Mouse (Mus musculus) neural tube, embryonic 13.5 days (tissue): ENCODE data around the gene Tdg. TPM values are rescaled to one million over a fixed set of nuclear protein-coding genes. Genes with fewer than 3 reads are reported as not detected.
"Not testable (repeated sequence)": the region's sequence is repeated elsewhere in the genome, so short reads cannot be mapped to it uniquely, and the experiment has no call there.

Experiments used
- ATAC-seq: fragments of 200-750 bp; cut with Nextera tagmentation; 2 replicates; pipeline ENCODE4 v1.8.0; 2017; ENCODE audit warnings: low read depth, mild to moderate bottlenecking, moderate TSS enrichment, moderate library complexity
- H3K27ac ChIP-seq: fragments of 300-500 bp; sonication (generic); replicated peaks from 2 replicates; pipeline ENCODE4 v1.5.1; 2015; ENCODE audit warnings: moderate library complexity, mild to moderate bottlenecking, inconsistent platforms
- H3K27me3 ChIP-seq: fragments of 300-500 bp; sonication (generic); 2 replicates; pipeline ENCODE4 v1.6.1; 2015; ENCODE audit warnings: mild to moderate bottlenecking, inconsistent platforms
- H3K36me3 ChIP-seq: fragments of 300-500 bp; sonication (generic); 2 replicates; pipeline ENCODE4 v1.6.1; 2015; ENCODE audit warnings: mild to moderate bottlenecking, inconsistent platforms
- H3K4me1 ChIP-seq: fragments of 300-500 bp; sonication (generic); replicated peaks from 2 replicates; pipeline ENCODE4 v1.6.1; 2015; ENCODE audit warnings: inconsistent platforms
- H3K4me2 ChIP-seq: fragments of 300-500 bp; sonication (generic); 2 replicates; pipeline ENCODE4 v1.6.1; 2015; ENCODE audit warnings: inconsistent platforms, mild to moderate bottlenecking, moderate library complexity
- H3K4me3 ChIP-seq: fragments of 300-500 bp; sonication (generic); 2 replicates; pipeline ENCODE4 v1.5.1; 2015; ENCODE audit warnings: mild to moderate bottlenecking, inconsistent platforms
- H3K9ac ChIP-seq: fragments of 300-500 bp; sonication (generic); 2 replicates; pipeline ENCODE4 v1.6.1; 2015; ENCODE audit warnings: moderate library complexity, mild to moderate bottlenecking, inconsistent platforms
- H3K9me3 ChIP-seq: fragments of 300-500 bp; sonication (generic); 2 replicates; pipeline ENCODE4 v1.6.1; 2016; ENCODE audit warnings: inconsistent platforms
- WGBS: fragments of 180-500 bp; shearing (Covaris S2); methylation state at CpG from one replicate; pipeline ENCODE4 v1.1.7; 2015; 5-methylcytosine and 5-hydroxymethylcytosine counted together
- polyA plus RNA-seq: library from polyadenylated mRNA; unstranded; fragments of >200 nt; fragmentation: Nextera tagmentation; extraction: Ambion mirVana; gene quantifications from 2 replicates; pipeline ENCODE4 v1.2.1, GENCODE M21; 2015

Gene Tdg
- polyA plus RNA-seq = 195 and 217 TPM in 2 replicates

DNA sequence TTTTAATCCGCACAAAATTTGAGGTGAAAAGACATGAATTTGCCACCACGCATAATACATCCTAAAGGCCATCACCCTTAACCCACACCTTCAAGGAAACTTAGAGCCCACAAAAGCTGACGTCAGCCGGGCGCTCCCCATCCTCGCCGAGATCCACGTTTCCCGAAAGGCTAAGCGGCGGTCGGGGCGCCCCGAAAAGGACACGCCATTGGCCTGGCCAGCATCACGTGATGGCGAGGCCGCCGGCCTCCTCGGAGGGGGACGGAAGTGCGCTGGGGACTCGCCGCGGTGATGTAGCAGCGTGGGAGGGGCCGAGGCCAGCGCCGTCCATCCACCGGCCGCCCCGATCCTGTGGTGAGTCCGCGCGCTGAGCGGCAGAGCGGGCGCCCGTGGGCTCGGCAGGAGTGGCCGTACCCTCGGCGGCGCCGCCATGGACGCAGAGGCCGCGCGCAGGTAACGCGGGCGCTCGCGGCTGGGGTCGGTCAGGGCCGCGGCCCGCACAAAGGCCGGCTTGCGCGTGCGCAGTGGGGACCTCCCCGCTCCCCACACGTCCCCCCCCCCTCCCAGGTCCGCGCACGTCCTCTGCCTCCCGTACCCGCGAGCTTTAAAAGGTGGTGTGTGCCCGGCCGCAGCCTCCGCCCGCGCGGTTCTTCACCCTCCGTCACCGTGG is at the start of gene Tdg:
Tdg (plus strand) TSS at position 243 of the 670 bp plus-strand sequence.
- H3K27me3 ChIP-seq, H3K9me3 ChIP-seq: not testable (repeated sequence)
- peak within 1 kb of the TSS; percentile 74 for H3K4me3 ChIP-seq
- ATAC-seq = peak; percentile 97
- H3K9ac ChIP-seq = peak within 1 kb of the TSS; percentile 87
- H3K4me1 ChIP-seq = peaks cover 25% of the 10 kb centered on the region
- H3K36me3 ChIP-seq = peaks cover 23% of the 10 kb centered on the region
- 3% methylated on average over 77 of the region's 78 CpGs for WGBS
- peak within 1 kb of the TSS; percentile 94 for H3K27ac ChIP-seq
- H3K4me2 ChIP-seq = peak within 1 kb of the TSS; percentile 89

DNA sequence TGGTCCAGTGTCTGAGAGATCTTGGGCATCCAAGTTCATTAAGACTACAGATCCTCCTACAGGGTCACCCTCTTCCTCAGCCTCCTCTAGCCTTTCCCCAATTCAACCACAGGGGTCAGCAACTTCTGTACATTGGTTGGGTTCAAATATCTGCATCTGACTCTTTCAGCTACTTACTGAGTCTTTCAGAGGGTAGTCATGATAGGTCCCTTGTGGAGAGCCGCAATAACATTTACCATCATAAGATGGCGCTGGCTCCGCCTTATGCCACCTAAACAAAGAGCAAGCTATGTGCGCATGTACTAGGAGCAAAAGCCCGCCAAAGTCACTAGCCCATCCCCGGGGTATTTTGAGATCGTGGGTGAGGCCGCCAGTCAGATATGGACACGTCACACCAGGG is 40.0 kb upstream of the Tdg start:
- WGBS = 87% methylated on average over 9 of the region's 9 CpGs
- not testable (repeated sequence) for H3K4me1 ChIP-seq, H3K4me2 ChIP-seq, ATAC-seq, H3K4me3 ChIP-seq, H3K36me3 ChIP-seq, H3K27ac ChIP-seq, H3K27me3 ChIP-seq, H3K9ac ChIP-seq, H3K9me3 ChIP-seq

DNA sequence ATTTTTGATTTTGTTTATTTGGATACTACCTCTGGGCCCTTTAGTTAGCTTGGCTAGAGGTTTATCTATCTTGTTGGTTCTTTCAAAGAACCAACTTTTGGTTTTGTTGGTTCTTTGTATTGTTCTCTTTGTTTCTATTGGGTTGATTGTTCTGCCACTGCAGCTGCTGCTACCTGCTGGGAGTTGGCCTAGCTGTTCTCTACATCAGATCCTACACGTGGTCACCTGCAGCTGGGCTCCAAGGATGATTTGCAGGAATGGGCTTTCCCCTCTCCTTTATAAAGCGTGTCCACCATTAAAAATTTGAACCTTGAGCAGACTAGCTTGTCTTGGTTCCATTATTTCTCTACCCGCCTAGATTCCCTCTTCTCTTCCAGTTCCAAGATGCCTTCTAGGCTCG is 35.2 kb upstream of the Tdg start:
- not testable (repeated sequence) for H3K27ac ChIP-seq, H3K4me3 ChIP-seq, H3K27me3 ChIP-seq, H3K4me2 ChIP-seq, H3K9me3 ChIP-seq, ATAC-seq, H3K36me3 ChIP-seq, H3K4me1 ChIP-seq, H3K9ac ChIP-seq
- 68% methylated on average over 4 of the region's 4 CpGs for WGBS

DNA sequence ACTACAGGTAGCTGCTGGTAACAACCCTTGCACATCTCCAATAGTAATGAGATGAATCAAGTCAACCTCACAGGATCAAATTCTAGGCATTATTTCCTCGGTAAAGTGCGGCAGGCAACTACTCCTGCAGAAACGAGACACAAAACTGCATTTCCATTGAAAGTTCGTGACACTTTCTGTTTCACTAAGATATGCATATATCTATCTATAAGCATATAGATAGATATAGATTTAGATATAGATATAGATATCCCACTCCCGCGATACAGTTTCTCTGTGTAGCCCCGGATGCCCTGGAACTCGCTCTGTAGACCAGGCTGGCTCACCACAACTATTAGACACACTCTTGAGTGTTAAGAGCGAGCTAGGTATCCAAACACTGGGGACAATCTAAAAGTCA is 7.4 kb upstream of the Tdg start:
- no peak for ATAC-seq
- Histone ChIP-seq H3K4me1 (peaks cover 6% of the 10 kb centered on the region), H3K9ac (peak overlapping the region; percentile 85), H3K36me3 (peaks cover 8% of the 10 kb centered on the region; the same call in 1 of the 2 replicates), H3K4me2 (peak overlapping the region; percentile 67), H3K9me3 (no peaks in the 10 kb centered on the region), H3K4me3 (peak overlapping the region; percentile 71), H3K27me3 (no peaks in the 10 kb centered on the region), H3K27ac (no peak overlapping the region)
- WGBS = 32% methylated on average over 9 of the region's 9 CpGs

DNA sequence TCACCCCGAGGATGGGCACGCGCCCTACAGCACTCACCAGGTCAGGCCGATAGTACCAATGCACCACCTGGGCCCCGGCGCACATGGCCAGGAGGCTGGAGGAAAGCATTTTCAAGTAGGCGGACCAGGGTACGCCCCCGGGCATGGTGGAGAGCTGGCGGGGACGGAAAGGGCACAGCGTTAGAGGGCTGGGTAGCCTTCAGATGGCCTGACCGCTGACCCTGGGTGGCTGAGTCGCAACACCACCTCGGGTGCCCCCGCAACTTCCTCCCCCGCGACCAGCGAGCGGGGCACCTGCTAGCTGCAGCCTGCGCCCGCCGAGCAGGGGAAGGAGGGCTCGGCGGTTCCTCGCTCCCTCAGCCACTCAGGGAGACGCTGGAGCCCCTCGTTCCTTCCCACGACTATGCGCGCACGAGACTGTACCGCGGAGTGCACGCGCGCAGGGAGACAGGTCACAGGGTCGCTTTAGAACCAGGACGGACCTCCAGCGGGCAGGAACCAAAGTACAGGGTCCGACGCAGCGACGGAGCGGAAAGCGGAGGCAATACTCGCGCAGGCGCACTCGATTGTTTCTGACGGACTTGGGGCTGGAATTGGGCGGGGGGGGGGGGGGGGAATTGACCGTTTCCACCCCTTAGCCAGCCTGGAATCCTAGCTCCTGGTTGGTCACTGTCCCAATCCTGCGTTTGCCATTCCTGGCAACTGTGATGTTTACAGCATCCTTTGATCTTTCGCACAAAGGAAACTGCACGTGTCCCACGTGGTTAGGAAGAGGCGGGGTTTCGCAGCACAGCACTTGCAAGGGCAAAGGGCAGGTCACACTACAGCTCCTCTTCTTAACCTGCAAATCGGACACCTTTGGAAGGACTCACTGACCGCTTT is 6.7 kb upstream of the Tdg start, which contains the start of gene 1190007I07Rik:
1190007I07Rik (minus strand) TSS at position 558 of the 882 bp plus-strand sequence.
- H3K4me2 ChIP-seq = peak within 1 kb of the TSS; percentile 67
- no peaks in the 10 kb centered on the region for H3K27me3 ChIP-seq
- under 1% methylated on average over 55 of the region's 61 CpGs for WGBS
- H3K36me3 ChIP-seq = 0 out of 2 replicates have a peak, but pooled peaks cover 8% of the 10 kb centered on the region
- no peaks in the 10 kb centered on the region for H3K9me3 ChIP-seq
- peak within 1 kb of the TSS; percentile 71 for H3K4me3 ChIP-seq
- peaks cover 6% of the 10 kb centered on the region for H3K4me1 ChIP-seq
- H3K9ac ChIP-seq = peak within 1 kb of the TSS; percentile 85
- H3K27ac ChIP-seq = peak within 1 kb of the TSS; percentile 90
- peak; percentile 90 for ATAC-seq

DNA sequence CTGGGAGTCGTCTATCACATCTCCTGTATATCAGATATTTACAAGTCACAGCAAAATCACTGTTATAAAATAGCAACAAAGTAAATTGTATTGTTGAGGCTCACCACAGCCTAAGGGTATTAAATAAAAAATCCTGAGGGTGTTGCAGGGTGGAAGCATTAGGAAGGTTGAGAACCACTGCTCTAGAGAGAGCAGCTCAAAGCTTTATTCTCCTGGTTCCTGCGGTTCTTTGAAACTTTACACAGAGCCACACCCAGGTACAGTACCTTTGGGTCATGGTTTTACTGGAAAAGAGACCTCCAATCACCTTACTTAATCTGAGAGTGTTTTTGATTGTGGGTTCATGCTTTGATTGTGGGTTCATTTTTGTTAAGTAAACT is 6.1 kb upstream of the Tdg start:
- H3K27me3 ChIP-seq, H3K4me1 ChIP-seq, H3K9me3 ChIP-seq, H3K36me3 ChIP-seq: not testable (repeated sequence)
- Histone ChIP-seq H3K4me2 (peak overlapping the region; percentile 67), H3K9ac (peak overlapping the region; percentile 85), H3K27ac (peak overlapping the region; percentile 90), H3K4me3 (peak overlapping the region; percentile 71)
- 2% methylated on average over 2 of the region's 2 CpGs for WGBS
- ATAC-seq = peak; percentile 33

DNA sequence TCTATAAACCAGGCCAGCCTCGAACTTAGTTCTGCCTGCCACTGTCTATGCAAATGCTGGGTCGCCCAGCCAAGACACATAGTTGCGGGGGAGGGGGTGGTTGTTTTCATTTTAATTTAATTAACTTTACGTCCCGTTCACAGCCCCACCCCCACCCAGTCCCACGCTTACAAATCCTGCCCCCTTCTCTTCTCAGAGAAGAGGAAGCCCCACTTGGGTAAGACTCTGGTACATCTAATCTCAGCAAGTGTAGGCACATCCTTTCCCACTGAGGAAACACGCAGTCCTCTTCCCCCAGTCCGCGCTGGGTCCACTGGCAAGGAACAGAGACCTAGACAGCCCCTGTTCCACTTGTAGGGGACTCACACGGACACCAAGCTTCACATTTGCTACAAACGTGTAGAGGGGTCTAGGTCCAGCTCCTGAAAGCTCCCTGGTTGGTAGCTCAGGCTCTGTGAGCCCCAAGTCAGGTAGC is 480 bp upstream of the Tdg start:
- Histone ChIP-seq H3K4me2 (peak overlapping the region; percentile 88), H3K27me3 (no peaks in the 10 kb centered on the region), H3K9ac (peak overlapping the region; percentile 87), H3K4me1 (peaks cover 25% of the 10 kb centered on the region), H3K27ac (peak overlapping the region; percentile 94), H3K4me3 (peak overlapping the region; percentile 74), H3K9me3 (no peaks in the 10 kb centered on the region), H3K36me3 (peaks cover 21% of the 10 kb centered on the region)
- ATAC-seq = peak; percentile 59
- 6% methylated on average over 11 of the region's 11 CpGs for WGBS

DNA sequence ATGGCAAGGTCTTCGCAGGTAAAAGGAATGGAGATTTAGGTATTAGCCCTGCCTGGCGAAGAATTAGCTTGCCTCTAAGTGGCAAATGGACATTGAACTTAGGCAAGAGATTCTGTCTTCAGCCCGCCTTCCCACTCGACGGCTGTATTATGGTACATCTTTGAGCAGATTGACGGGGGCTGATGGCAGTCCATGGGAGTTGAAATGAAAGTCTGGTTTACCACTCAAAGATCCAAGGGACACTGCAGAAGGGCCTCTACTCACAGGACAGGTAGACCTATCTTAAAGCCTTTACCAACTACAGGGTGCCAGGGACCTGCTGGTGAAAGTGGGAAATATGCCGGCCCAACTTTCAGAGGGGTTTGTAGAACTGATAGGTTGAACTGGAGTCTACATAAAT is 869 bp downstream of the Tdg start:
- peak overlapping the region; percentile 87 for H3K9ac ChIP-seq
- H3K27ac ChIP-seq = no peak overlapping the region; the same call in 1 of the 2 replicates
- peaks cover 25% of the 10 kb centered on the region for H3K4me1 ChIP-seq
- ATAC-seq = no peak
- 21% methylated on average over 7 of the region's 7 CpGs for WGBS
- H3K9me3 ChIP-seq = no peaks in the 10 kb centered on the region
- peak overlapping the region; percentile 89 for H3K4me2 ChIP-seq
- peak overlapping the region; percentile 74 for H3K4me3 ChIP-seq
- peaks cover 26% of the 10 kb centered on the region for H3K36me3 ChIP-seq
- no peaks in the 10 kb centered on the region for H3K27me3 ChIP-seq

DNA sequence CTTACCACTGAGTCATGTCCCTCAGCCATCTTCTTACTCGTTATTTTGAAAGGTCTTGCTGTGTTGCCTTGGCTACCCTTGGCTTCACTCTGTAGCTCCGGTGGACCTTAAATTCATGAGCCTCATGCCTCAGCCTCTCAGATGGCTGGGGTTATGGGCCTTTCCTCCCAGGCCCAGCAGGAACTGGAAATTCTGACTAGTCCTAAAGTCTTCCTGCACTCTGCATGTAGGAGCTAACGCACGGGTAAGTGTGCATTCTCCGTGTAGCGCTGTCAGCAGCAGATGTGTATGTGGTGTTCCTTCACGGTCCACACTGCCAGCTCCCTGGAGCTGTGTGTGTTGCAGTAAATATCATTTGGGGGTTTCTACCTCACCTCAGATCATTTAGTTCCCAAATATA is 1.5 kb downstream of the Tdg start:
- Histone ChIP-seq H3K27me3 (no peaks in the 10 kb centered on the region), H3K4me1 (peaks cover 25% of the 10 kb centered on the region), H3K9ac (peak overlapping the region; percentile 87), H3K4me2 (peak overlapping the region; percentile 89), H3K36me3 (peaks cover 27% of the 10 kb centered on the region), H3K4me3 (peak overlapping the region; percentile 74; the same call in 1 of the 2 replicates), H3K9me3 (no peaks in the 10 kb centered on the region), H3K27ac (no peak overlapping the region)
- no peak for ATAC-seq
- 85% methylated on average over 7 of the region's 7 CpGs for WGBS

DNA sequence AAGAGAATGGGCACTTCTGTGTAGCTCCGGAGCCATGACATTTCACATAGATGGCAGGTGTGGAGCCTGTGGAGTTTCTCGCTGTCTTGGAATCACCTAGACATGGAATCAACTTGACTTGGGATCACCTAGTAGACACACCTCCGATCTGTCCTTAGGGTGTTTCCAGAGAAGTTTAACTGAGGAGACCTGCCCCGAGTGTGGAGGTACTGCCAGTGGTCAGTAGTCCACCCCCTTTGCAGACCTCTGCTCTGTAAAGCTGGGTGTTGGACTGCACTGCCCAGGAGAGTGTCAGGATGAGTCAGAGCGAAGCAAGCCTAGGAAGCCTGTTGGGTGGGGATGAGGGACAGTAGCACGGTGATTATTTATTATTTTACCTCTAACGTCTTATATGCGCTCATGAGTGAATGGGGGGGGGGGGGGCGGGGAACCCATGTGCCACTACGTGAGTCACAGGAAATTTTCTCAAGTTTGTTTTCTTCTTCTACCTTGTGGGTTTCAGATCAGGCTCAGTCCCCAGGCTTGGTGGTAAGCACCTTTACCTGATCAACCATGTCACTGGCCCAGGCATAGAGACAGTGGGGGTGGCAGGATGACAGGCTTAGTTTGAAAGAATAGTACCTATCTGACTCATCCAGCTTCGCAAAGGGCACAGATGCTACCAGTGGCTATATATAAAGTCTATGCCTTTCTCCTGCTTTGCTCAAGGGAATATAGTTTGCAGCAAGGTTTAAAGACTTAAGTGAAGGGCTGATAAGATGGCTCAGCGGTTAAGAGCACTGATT is 3.1 kb downstream of the Tdg start:
- no peak for ATAC-seq
- Histone ChIP-seq H3K4me3 (no peak overlapping the region), H3K27ac (no peak overlapping the region), H3K4me2 (no peak overlapping the region), H3K27me3 (no peaks in the 10 kb centered on the region), H3K9ac (no peak overlapping the region), H3K36me3 (peaks cover 39% of the 10 kb centered on the region), H3K9me3 (no peaks in the 10 kb centered on the region), H3K4me1 (peaks cover 25% of the 10 kb centered on the region)
- WGBS = 95% methylated on average over 12 of the region's 12 CpGs

DNA sequence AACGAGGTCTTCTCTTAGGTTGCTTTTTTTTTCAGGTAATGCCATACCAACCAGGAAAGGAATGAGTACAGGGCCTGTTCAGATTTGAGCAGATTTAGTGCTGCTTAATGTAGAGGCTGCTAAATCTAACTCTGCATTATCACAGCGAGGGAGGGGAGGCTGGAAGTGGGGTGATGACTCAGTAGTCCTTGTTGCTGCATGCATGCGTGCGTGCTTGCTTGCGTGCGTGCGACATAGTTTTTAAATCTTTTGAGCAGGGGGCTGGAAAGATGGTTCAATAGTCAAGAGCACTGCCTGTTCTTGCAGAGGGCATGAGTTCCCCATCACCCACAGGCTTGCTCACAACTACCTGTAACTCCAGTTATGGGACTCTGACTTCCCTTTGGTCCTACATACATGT is 4.7 kb downstream of the Tdg start:
- H3K9ac ChIP-seq = no peak overlapping the region
- no peak overlapping the region for H3K27ac ChIP-seq
- H3K4me1 ChIP-seq = peaks cover 17% of the 10 kb centered on the region
- no peaks in the 10 kb centered on the region for H3K9me3 ChIP-seq
- WGBS = 98% methylated on average over 7 of the region's 7 CpGs
- no peak overlapping the region for H3K4me2 ChIP-seq
- H3K36me3 ChIP-seq = peaks cover 48% of the 10 kb centered on the region
- no peak for ATAC-seq
- H3K27me3 ChIP-seq = no peaks in the 10 kb centered on the region
- H3K4me3 ChIP-seq = no peak overlapping the region
